Mouse (Mus musculus) midbrain, embryonic 11.5 days (tissue): ENCODE measurements around the gene Cct2. TPM values are rescaled to one million over a fixed set of nuclear protein-coding genes. Genes with fewer than 3 reads are reported as not detected.

Experiments used
- ATAC-seq: fragments of 200-750 bp; cut with Nextera tagmentation; 2 replicates; pipeline ENCODE4 v1.8.0; 2017; ENCODE audit warnings: moderate TSS enrichment, moderate library complexity; ENCODE audit not compliant: low FRiP score
- DNase-seq: peaks from one replicate; pipeline ENCODE4 v3.0.0; 2015; ENCODE audit warnings: low spot score; ENCODE audit errors: missing footprints
- H3K27ac ChIP-seq: fragments of 300-500 bp; sonication (generic); 2 replicates; pipeline ENCODE4 v1.5.1; 2014; ENCODE audit warnings: low read depth, low read length
- H3K27me3 ChIP-seq: fragments of 300-500 bp; sonication (generic); 2 replicates; pipeline ENCODE4 v1.6.1; 2014; ENCODE audit warnings: mild to moderate bottlenecking, low read length, moderate library complexity, mixed read lengths; ENCODE audit not compliant: control insufficient read depth, insufficient read depth
- H3K36me3 ChIP-seq: fragments of 300-500 bp; sonication (generic); 2 replicates; pipeline ENCODE4 v1.6.1; 2014; ENCODE audit warnings: mild to moderate bottlenecking, low read length, moderate library complexity, mixed read lengths; ENCODE audit not compliant: control insufficient read depth, insufficient read depth
- H3K4me1 ChIP-seq: fragments of 300-500 bp; sonication (generic); 2 replicates; pipeline ENCODE4 v1.6.1; 2014; ENCODE audit warnings: low read length; ENCODE audit not compliant: control insufficient read depth, insufficient read depth
- H3K4me2 ChIP-seq: fragments of 300-500 bp; sonication (generic); 2 replicates; pipeline ENCODE4 v1.6.1; 2014; ENCODE audit warnings: mild to moderate bottlenecking, moderate library complexity
- H3K4me3 ChIP-seq: fragments of 300-500 bp; sonication (generic); 2 replicates; pipeline ENCODE4 v1.5.1; 2014; ENCODE audit warnings: low read depth, low read length
- H3K9ac ChIP-seq: fragments of 300-500 bp; sonication (generic); 2 replicates; pipeline ENCODE4 v1.6.1; 2014; ENCODE audit warnings: low read length
- H3K9me3 ChIP-seq: fragments of 300-500 bp; sonication (generic); 2 replicates; pipeline ENCODE4 v1.6.1; 2016; ENCODE audit warnings: low read length; ENCODE audit not compliant: control insufficient read depth
- WGBS: fragments of 180-500 bp; shearing (Covaris S2); extraction: QIAGEN DNeasy Blood & Tissue Kit; methylation state at CpG from one replicate; pipeline ENCODE4 v1.1.7; 2014; 5-methylcytosine and 5-hydroxymethylcytosine counted together
- polyA plus RNA-seq: library from polyadenylated mRNA; unstranded; fragments of >200 nt; fragmentation: Nextera tagmentation; extraction: Ambion mirVana; gene quantifications from 2 replicates; pipeline ENCODE4 v1.2.1, GENCODE M21; 2014

The Cct2 gene
- polyA plus RNA-seq, result 337 and 338 TPM in 2 replicates

DNA sequence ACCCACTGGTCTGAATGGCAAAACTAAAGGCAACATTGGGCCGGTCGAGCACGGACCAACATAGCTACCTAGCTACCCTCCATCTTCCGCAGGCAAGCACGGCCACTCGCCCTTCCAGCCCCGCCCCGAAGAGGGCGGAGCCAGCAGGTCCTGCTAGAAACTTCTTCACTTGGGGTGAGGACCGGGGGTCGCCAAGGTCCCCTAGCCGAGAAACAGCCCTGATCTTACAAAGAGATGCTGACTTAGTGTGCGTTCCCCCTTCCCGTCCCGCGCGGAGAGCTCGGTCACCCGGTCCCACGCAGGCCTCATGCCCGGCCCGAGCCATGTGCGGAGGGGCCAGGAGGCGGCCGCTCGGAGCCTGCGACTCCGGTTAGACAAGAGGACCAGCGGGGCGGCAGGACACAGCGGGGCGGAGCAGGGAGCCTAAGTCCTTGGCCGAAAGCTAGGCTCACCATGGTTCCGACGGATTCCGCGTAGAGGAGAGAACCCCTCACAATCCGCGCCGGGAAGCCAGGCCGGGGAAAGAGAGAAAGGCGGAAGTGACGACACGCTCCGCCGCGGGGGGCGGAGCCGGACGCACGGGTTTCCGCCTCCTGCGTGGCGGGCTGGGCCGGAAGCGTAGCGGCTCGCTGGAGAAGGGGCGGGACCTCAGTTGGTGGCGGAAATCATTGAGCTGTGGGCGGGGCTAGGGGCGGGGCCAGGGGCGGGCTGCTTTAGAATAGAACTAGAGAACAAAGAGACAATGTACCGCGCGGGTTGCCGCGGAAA, at the start of gene Cct2:
Gene Cct2 (minus strand): TSS at position 561 of the 768 bp plus-strand sequence.
- DNase-seq, result peak; percentile 100
- H3K4me3 ChIP-seq, result peak within 1 kb of the TSS; percentile 93
- under 1% methylated on average over 68 of the region's 68 CpGs for WGBS
- peak within 1 kb of the TSS; percentile 88 for H3K4me2 ChIP-seq
- peaks cover 4% of the 10 kb centered on the region for H3K4me1 ChIP-seq
- no peaks in the 10 kb centered on the region for H3K27me3 ChIP-seq
- peaks cover 20% of the 10 kb centered on the region for H3K36me3 ChIP-seq
- no peaks in the 10 kb centered on the region for H3K9me3 ChIP-seq
- peak; percentile 95 for ATAC-seq
- H3K27ac ChIP-seq, result peak within 1 kb of the TSS; percentile 54
- peak within 1 kb of the TSS; percentile 83 for H3K9ac ChIP-seq

DNA sequence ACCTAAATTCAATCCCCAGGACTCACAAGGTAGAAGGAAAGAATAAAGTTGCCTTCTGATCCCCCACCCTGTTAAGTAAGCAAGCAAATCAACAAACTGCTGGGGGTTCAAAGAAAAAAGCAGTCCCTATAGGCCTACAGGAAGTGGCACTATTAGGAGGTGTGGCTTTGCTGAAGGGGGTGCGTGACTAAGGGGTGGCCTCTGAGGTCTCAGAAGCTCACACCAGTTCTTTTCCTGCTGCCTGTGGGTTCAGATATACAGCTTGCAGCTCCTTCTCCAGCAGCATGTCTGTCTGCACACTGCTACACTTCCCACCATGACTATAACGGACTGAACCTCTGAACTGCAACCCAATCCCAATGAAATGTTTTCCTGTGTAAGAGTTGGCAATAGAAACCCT, 48.9 kb upstream of the Cct2 start:
- H3K4me2 ChIP-seq, result no peak overlapping the region
- H3K27ac ChIP-seq, result no peak overlapping the region
- ATAC-seq, result no peak
- peaks cover 2% of the 10 kb centered on the region; the same call in 1 of the 2 replicates for H3K4me1 ChIP-seq
- 59% methylated on average over 2 of the region's 2 CpGs for WGBS
- H3K9me3 ChIP-seq, result no peaks in the 10 kb centered on the region
- H3K4me3 ChIP-seq, result no peak overlapping the region
- H3K9ac ChIP-seq, result no peak overlapping the region
- no peaks in the 10 kb centered on the region for H3K36me3 ChIP-seq
- no peaks in the 10 kb centered on the region for H3K27me3 ChIP-seq
- DNase-seq, result no peak

DNA sequence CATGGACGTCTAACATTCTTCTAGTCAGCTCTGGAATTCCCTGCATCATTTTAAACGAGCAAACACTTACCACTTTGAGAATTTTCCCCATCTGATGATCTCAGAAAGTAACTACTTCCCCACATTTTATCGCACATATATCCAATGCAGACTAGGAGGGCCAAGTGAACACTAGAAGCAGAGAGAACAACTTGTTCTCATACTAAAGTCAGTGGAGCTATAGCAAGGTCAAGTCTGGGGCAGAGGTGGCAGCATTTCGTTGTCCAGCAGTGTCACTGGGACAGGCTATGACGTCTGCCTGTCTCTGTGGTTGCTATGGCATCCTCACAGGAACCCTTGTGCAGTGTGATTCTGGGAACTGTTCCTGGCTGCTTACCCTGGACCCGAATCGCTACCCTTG, 47.8 kb upstream of the Cct2 start:
- peaks cover 5% of the 10 kb centered on the region; the same call in 1 of the 2 replicates for H3K4me1 ChIP-seq
- H3K27me3 ChIP-seq, result no peaks in the 10 kb centered on the region
- H3K9ac ChIP-seq, result no peak overlapping the region
- no peak overlapping the region for H3K4me3 ChIP-seq
- no peaks in the 10 kb centered on the region for H3K9me3 ChIP-seq
- H3K36me3 ChIP-seq, result no peaks in the 10 kb centered on the region
- DNase-seq (no peak), ATAC-seq (no peak)
- 63% methylated on average over 7 of the region's 7 CpGs for WGBS
- no peak overlapping the region for H3K27ac ChIP-seq
- H3K4me2 ChIP-seq, result no peak overlapping the region

DNA sequence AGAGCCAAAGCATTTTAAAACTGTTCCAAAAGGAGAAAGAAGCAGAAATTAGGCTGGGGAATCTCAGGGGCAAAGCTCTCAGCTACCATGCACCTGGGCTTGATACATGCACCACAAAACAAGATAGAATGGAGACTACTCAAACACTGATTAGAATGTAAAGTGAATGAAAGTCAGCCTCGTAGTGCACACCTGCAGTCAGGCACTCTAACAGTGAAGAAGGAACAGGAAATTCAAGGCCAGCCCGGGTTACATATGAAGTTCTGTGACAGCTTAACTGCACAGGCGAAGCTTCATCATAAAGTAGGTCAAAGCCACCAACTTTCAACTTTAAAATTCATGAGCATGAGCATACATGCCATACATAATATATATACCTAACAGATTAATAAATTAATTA, 46.7 kb upstream of the Cct2 start:
- 83% methylated on average over 3 of the region's 3 CpGs for WGBS
- DNase-seq (no peak), ATAC-seq (no peak)
- Histone ChIP-seq H3K9me3 (no peaks in the 10 kb centered on the region), H3K4me1 (peaks cover 11% of the 10 kb centered on the region), H3K9ac (no peak overlapping the region), H3K36me3 (no peaks in the 10 kb centered on the region), H3K27ac (no peak overlapping the region), H3K27me3 (no peaks in the 10 kb centered on the region), H3K4me3 (no peak overlapping the region), H3K4me2 (no peak overlapping the region)

DNA sequence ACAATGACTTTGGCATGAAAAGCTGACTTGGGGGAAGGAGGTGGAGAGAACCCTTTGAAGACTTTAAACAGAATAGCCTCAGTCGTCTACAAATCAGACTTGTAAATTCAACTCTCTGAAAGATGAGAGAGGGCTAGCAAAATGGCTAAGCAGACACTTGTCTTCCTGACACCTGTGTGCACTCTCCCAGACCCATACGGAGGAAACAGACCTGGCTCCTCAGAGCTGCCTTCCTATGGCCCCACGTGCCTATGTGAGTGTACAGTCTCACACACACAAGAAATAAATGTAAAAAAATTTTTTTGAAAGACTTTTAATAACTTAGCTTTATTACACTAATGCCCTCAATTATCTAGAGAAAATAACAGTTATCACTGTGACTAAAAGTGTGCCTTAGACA, 43.1 kb upstream of the Cct2 start:
- Histone ChIP-seq H3K4me3 (no peak overlapping the region), H3K27ac (no peak overlapping the region; the same call in 1 of the 2 replicates), H3K36me3 (no peaks in the 10 kb centered on the region), H3K4me2 (no peak overlapping the region), H3K9ac (no peak overlapping the region), H3K27me3 (no peaks in the 10 kb centered on the region), H3K9me3 (no peaks in the 10 kb centered on the region), H3K4me1 (peaks cover 13% of the 10 kb centered on the region)
- ATAC-seq (0 out of 2 replicates have a peak, but pooled peaks have one; percentile 23), DNase-seq (no peak)
- 15% methylated on average over 3 of the region's 3 CpGs for WGBS

DNA sequence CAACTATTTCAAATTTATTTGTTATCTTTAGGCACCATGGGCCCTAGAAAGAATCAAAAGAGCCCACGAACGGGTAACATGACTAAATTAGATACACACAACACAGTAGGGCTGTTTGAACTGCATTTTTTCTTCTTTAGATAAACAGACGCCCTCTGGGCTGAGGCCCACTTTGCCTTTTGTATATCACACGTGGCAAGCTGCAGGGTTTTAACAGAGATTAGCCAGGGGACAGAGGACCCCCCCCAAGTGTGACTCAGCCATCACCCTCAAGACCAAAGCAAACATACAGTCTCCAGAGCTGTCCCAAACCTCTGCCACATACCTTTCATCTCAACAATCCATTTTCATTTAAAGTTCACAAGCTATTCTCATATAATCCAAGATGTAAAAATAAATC, 42.6 kb upstream of the Cct2 start:
- Histone ChIP-seq H3K9me3 (no peaks in the 10 kb centered on the region), H3K27ac (no peak overlapping the region; the same call in 1 of the 2 replicates)
- DNase-seq, result no peak

DNA sequence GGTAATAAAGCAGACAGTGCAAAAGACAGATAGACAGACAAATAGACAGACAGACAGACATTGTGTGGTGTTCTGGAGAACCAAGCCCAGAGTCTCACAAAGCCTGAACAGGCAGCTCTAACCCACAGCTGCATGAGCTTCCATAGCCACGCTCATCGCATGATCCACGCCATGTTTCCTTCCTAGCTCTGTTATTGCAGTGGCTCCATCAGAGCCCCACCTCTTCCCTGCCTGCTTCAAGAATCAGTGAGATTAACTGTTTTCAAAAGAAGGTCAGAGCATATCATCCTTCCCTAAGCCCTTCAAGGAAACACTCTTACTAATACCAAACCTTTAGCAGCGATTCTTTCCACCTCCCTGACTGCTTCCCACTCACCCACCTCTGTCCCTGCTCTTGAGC, 41.4 kb upstream of the Cct2 start:
- no peaks in the 10 kb centered on the region for H3K27me3 ChIP-seq
- H3K27ac ChIP-seq, result no peak overlapping the region
- WGBS, result 52% methylated on average over 4 of the region's 4 CpGs
- no peak for ATAC-seq
- no peaks in the 10 kb centered on the region for H3K9me3 ChIP-seq
- no peak overlapping the region for H3K4me2 ChIP-seq
- no peaks in the 10 kb centered on the region for H3K36me3 ChIP-seq
- no peak overlapping the region for H3K9ac ChIP-seq
- peaks cover 13% of the 10 kb centered on the region for H3K4me1 ChIP-seq
- no peak overlapping the region for H3K4me3 ChIP-seq
- no peak for DNase-seq

More for the DNA sequence above, 42.6 kb upstream of the Cct2 start:
- Histone ChIP-seq H3K9ac (no peak overlapping the region), H3K4me2 (no peak overlapping the region), H3K27me3 (no peaks in the 10 kb centered on the region), H3K36me3 (no peaks in the 10 kb centered on the region), H3K4me3 (no peak overlapping the region), H3K4me1 (peaks cover 13% of the 10 kb centered on the region)
- ATAC-seq, result peak; percentile 71
- 1% methylated on average over 4 of the region's 4 CpGs for WGBS

DNA sequence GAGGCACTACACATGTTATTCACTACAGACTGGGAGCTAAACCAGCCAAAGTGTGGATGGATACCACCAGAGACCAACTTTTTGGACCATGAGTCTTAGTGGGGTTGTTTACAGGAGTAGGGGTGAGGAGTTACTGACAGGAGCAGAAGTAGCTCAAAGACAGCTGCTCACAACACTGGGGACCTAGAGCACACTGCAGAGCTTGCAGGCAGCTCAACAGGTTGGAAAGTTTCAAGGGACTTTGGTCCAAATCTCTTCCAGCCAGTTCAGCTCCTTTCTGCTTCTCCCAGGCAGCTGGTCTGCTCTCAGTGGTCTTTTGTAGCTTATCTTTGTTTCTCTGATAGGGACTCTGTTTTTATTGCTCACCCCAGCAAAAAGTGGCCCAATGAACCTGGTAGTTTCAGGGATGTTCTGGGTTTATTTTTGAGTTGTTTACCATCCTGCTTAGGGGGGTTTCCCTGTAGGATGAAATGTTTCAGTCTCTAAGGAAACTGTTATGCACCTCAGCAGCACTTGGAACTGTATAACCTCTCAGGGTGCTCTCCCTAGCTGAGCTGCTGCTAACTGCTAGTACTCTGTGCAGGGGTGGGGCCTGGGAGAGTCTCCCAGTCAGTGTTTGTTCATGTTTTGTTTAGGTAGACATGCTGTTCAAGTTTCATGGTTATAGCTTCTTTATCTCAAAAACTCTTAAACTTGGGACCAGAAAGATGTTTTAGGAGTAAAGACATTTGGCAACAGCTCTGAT, 40.4 kb upstream of the Cct2 start:
- Histone ChIP-seq H3K9ac (no peak overlapping the region), H3K36me3 (no peaks in the 10 kb centered on the region), H3K27ac (no peak overlapping the region), H3K4me1 (peaks cover 13% of the 10 kb centered on the region), H3K27me3 (no peaks in the 10 kb centered on the region), H3K4me3 (no peak overlapping the region), H3K9me3 (no peaks in the 10 kb centered on the region), H3K4me2 (no peak overlapping the region)
- DNase-seq (no peak), ATAC-seq (no peak)

DNA sequence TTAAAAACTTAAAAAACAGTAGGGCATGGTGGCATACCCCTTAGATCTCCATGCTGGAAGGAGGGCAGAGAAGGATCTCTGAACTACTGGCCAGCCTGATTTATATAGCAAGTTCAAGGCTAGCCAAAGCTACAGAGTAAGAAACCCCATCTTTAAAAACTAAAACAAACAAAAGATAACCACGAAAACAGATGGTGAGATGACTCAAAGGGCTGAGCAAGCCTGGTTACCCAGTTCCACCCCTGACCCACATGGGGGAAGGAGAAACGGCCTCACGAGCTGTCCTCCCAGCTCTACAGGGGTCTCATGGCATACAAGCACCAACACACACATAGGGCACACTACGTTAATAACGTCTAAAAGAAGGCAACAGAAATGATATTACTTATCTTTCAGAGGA, 36.6 kb upstream of the Cct2 start:
- Histone ChIP-seq H3K36me3 (no peaks in the 10 kb centered on the region), H3K27ac (no peak overlapping the region), H3K4me3 (no peak overlapping the region), H3K4me1 (peaks cover 7% of the 10 kb centered on the region; the same call in 1 of the 2 replicates), H3K27me3 (no peaks in the 10 kb centered on the region), H3K4me2 (no peak overlapping the region), H3K9me3 (no peaks in the 10 kb centered on the region), H3K9ac (no peak overlapping the region)
- 81% methylated on average over 5 of the region's 5 CpGs for WGBS
- no peak for ATAC-seq
- no peak for DNase-seq
